Mouse (Mus musculus): ENCODE measurements around the gene Rnase13. TPM values are rescaled to one million over a fixed set of nuclear protein-coding genes. Genes with fewer than 3 reads are reported as not detected.
A peak's percentile ranks its signal among the peaks of the same experiment; 100 is the strongest.
"Not testable (repeated sequence)": the region's sequence is repeated elsewhere in the genome, so short reads cannot be mapped to it uniquely, and the experiment has no call there.

Rnase13 gene
- total and polyA plus RNA-seq, 2 experiments from 2014 or later = not detected

DNA sequence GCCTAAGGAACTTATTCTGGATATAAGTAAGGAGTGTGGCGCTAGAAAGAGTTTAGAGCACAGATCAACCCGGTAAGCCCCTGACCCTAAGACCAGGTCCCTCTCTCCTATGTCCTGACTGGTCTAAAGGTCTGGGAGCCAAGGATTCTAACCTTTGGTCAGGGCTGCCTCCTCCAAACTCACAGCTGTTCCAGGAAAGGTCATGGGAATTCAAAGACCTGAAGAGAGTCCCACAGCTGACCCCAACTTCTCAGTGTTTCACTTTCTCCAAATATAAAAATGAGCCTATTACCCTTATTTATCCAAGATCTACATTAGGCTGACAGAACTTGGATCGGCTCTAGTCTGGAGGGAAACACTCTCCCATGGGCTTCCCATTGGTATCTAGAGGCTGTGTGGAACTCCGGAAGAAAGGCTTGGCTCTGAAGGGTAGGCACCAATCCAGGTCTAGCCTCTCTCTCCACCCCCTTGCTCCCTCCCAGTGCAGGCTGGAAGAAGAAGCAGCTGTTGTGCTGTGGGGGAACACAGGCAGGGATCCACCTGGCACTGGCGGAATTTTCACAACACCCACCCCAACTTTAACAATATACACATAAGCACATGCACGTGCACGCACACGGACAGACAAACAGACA, 6.9 kb upstream of the Rnase13 start:
- Histone ChIP-seq H3K9me3 (replicated peaks; ENCODE audit: control insufficient read depth, low read length) (no peaks in the 10 kb centered on the region), H3K27me3 (ENCODE audit: control insufficient read depth, insufficient read depth, low read length) (no peaks in the 10 kb centered on the region), H3K27ac (ENCODE audit: low read depth) (peak overlapping the region; percentile 44), H3K4me1 (ENCODE audit: control insufficient read depth, insufficient read depth) (peaks cover 5% of the 10 kb centered on the region; the same call in 1 of the 2 replicates), H3K4me3 (ENCODE audit: low read depth, low read length) (no peak overlapping the region), H3K36me3 (replicated peaks; ENCODE audit: control insufficient read depth, insufficient read depth, low read length) (no peaks in the 10 kb centered on the region), H3K4me2 (ENCODE audit: low read depth, low read length) (0 out of 2 replicates have a peak overlapping the region, but pooled peaks have one; percentile 27), H3K9ac (replicated peaks; ENCODE audit: low read depth, low read length) (no peak overlapping the region)
- 62% methylated on average over 8 of the region's 8 CpGs for WGBS
- TF ChIP-seq CTCF (IDR thresholded peaks at IDR 0.05; ENCODE audit: low read depth) = no peak
- no peak for TF ChIP-seq EP300 (IDR thresholded peaks at IDR 0.05; ENCODE audit: low read depth)
- DNase-seq (ENCODE audit: low spot score) (peak; percentile 51), ATAC-seq (ENCODE audit: insufficient read depth, low read depth) (peak; percentile 72)

DNA sequence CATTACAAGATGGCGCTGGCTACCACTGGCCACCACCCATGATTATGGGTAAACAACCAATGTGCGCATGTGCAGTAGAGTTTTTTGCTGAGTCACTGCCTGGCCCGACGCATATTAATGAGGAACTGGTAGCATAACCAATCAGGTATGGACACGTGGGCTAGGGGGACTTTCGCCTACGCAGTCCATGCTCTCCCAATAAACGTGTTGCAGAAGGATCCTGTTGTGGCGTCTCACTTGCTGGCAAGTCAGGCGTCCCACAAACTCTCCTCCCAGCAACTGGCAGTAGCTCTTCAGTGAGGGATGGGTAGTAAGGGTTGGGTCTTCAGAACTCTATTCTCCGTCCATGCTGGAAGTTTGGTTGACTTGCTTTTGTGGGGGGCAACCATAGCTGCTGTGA, 4.4 kb upstream of the Rnase13 start:
- DNase-seq (ENCODE audit: low spot score); H3K27ac ChIP-seq (ENCODE audit: low read depth); H3K4me3 ChIP-seq (ENCODE audit: low read depth, low read length); H3K4me2 ChIP-seq (ENCODE audit: low read depth, low read length); H3K9ac ChIP-seq (replicated peaks; ENCODE audit: low read depth, low read length); H3K27me3 ChIP-seq (ENCODE audit: control insufficient read depth, insufficient read depth, low read length); H3K9me3 ChIP-seq (replicated peaks; ENCODE audit: control insufficient read depth, low read length); ATAC-seq (ENCODE audit: insufficient read depth, low read depth); H3K36me3 ChIP-seq (replicated peaks; ENCODE audit: control insufficient read depth, insufficient read depth, low read length): not testable (repeated sequence)
- H3K4me1 ChIP-seq (ENCODE audit: control insufficient read depth, insufficient read depth) = peaks cover 12% of the 10 kb centered on the region
- 92% methylated on average over 11 of the region's 11 CpGs for WGBS

DNA sequence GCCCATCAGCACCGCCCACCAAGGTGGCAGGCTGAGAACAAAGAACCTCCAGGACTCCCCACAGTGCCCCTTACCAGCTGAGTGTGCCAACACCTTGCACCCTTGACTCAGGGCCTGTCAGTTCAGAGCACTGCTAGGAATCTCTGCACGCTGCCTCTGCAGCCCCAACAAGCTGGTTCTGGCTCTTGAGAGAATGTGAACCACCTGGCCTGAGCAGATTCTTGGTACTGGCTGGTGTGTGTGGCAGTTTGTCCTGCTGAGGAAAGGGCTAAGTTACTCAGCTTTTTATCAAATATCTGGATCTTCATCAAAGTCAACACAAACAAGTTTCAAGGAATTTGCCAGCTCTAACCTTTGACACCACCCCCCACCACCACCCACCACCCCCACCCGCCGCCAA, 919 bp upstream of the Rnase13 start:
- Histone ChIP-seq H3K36me3 (replicated peaks; ENCODE audit: control insufficient read depth, insufficient read depth, low read length) (no peaks in the 10 kb centered on the region), H3K27me3 (ENCODE audit: control insufficient read depth, insufficient read depth, low read length) (no peaks in the 10 kb centered on the region), H3K9ac (replicated peaks; ENCODE audit: low read depth, low read length) (no peak overlapping the region), H3K9me3 (replicated peaks; ENCODE audit: control insufficient read depth, low read length) (no peaks in the 10 kb centered on the region), H3K4me2 (ENCODE audit: low read depth, low read length) (no peak overlapping the region), H3K4me1 (ENCODE audit: control insufficient read depth, insufficient read depth) (peaks cover 16% of the 10 kb centered on the region), H3K4me3 (ENCODE audit: low read depth, low read length) (no peak overlapping the region), H3K27ac (ENCODE audit: low read depth) (no peak overlapping the region)
- TF ChIP-seq EP300 (IDR thresholded peaks at IDR 0.05; ENCODE audit: low read depth) = no peak
- no peak for TF ChIP-seq CTCF (IDR thresholded peaks at IDR 0.05; ENCODE audit: low read depth)
- WGBS = 71% methylated on average over 4 of the region's 4 CpGs
- no peak for DNase-seq (ENCODE audit: low spot score)
- no peak for ATAC-seq (ENCODE audit: insufficient read depth, low read depth)

DNA sequence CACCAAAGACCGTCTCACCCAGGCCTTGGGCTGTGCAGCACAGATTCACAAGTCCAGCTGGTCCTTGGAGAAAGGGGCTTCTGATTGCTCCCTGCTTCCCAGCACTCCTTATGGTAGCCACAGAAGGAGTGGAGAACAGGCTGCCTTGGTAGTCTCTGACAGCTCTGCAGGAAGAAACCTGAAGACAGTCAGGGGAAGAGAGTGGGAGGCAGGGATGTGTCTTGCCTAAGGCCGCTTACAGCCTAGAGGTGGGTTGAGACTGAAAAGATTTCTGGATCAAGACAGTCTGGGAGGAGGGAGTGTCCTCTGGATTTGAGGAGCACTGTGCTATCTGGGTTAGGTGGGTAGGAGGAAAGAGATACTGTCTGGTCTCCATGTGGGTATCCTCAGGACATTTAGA, 337 bp upstream of the Rnase13 start:
- 83% methylated on average over 2 of the region's 2 CpGs for WGBS
- Histone ChIP-seq H3K9me3 (replicated peaks; ENCODE audit: control insufficient read depth, low read length) (no peaks in the 10 kb centered on the region), H3K36me3 (replicated peaks; ENCODE audit: control insufficient read depth, insufficient read depth, low read length) (no peaks in the 10 kb centered on the region), H3K27me3 (ENCODE audit: control insufficient read depth, insufficient read depth, low read length) (no peaks in the 10 kb centered on the region), H3K27ac (ENCODE audit: low read depth) (no peak overlapping the region), H3K9ac (replicated peaks; ENCODE audit: low read depth, low read length) (no peak overlapping the region), H3K4me2 (ENCODE audit: low read depth, low read length) (no peak overlapping the region), H3K4me1 (ENCODE audit: control insufficient read depth, insufficient read depth) (peaks cover 16% of the 10 kb centered on the region), H3K4me3 (ENCODE audit: low read depth, low read length) (no peak overlapping the region)
- ATAC-seq (ENCODE audit: insufficient read depth, low read depth) (no peak), DNase-seq (ENCODE audit: low spot score) (no peak)
- TF ChIP-seq CTCF (IDR thresholded peaks at IDR 0.05; ENCODE audit: low read depth) (no peak), EP300 (IDR thresholded peaks at IDR 0.05; ENCODE audit: low read depth) (no peak)

DNA sequence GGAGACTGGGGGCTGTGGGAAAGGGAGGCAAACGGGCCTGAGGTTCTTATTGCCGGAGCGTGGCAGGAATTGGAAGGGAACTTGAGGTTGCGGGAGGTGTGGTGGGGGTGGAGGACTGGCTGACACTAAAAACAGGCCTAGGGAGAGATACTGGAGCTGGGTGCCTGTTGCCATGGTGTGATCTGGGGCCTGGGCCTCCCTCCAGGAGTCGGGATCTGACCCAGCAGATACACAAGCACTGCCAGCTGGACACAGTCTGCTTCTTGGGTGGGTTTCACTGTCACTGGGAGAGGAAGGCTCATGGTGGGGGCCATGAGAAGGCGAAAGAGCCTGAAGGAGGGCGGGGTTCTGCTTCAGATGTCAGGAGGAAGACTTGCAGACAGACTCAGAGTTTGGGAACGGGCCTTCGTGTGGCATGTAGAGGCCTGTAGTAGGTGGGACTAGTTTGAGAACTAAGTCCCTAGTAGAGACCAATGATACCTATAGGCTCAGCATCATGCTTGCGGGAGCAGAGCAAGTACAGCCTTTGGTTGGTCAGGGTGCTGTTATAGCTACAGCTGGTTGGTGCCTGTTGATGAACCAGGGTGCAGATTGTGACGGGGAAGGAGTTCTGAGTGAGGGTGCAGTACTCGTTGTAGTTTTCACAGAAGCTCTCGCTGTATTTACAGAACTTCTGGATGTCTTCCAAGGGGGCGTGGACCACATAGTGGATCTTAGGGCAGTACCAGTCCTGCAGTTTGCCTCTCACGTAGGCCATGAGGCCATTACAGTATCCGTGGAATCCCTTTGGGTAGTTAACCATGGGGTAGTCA, 608 bp downstream of the Rnase13 start:
- H3K4me3 ChIP-seq (ENCODE audit: low read depth, low read length) = no peak overlapping the region
- no peak for TF ChIP-seq CTCF (IDR thresholded peaks at IDR 0.05; ENCODE audit: low read depth)
- no peak for TF ChIP-seq EP300 (IDR thresholded peaks at IDR 0.05; ENCODE audit: low read depth)
- H3K4me2 ChIP-seq (ENCODE audit: low read depth, low read length) = no peak overlapping the region
- H3K36me3 ChIP-seq (replicated peaks; ENCODE audit: control insufficient read depth, insufficient read depth, low read length) = no peaks in the 10 kb centered on the region
- ATAC-seq (ENCODE audit: insufficient read depth, low read depth) = peak; percentile 73
- no peak for DNase-seq (ENCODE audit: low spot score)
- no peaks in the 10 kb centered on the region for H3K9me3 ChIP-seq (replicated peaks; ENCODE audit: control insufficient read depth, low read length)
- H3K4me1 ChIP-seq (ENCODE audit: control insufficient read depth, insufficient read depth) = peaks cover 16% of the 10 kb centered on the region
- H3K27me3 ChIP-seq (ENCODE audit: control insufficient read depth, insufficient read depth, low read length) = no peaks in the 10 kb centered on the region
- 50% methylated on average over 16 of the region's 16 CpGs for WGBS
- peak overlapping the region; percentile 61 for H3K27ac ChIP-seq (ENCODE audit: low read depth)
- H3K9ac ChIP-seq (replicated peaks; ENCODE audit: low read depth, low read length) = no peak overlapping the region

All from heart, postnatal 0 days (tissue).